Mouse (Mus musculus): ENCODE results near the gene Zfp740. TPM values are rescaled to one million over a fixed set of nuclear protein-coding genes. Genes with fewer than 3 reads are reported as not detected.

The Zfp740 gene
- polyA plus RNA-seq, 1 experiment, result 45.8 TPM

DNA sequence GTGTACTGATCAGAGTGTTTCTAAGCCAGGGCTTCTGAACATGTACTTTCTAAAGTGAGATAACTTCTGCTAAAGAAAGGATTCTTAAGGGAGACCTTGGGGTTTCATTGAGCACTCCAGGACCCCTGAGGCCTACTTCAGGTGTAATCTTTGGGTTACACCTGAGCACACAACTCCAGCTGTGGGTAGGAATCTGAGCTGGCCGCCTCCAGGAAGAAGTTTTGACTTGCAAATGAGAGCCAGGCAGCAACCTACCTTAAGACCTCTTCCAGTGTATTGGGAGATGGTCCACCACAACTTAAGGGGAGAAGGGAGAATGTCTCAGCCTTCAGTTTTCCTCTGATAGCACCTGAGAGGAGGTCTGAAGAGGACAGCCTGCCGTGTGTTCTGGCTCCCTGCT, 11.1 kb downstream of the Zfp740 start:
- Histone ChIP-seq H3K79me2 (ENCODE audit: control insufficient read depth, insufficient read depth) (peaks cover 5% of the 10 kb centered on the region), H3K79me3 (ENCODE audit: low read depth) (no peaks in the 10 kb centered on the region), H3K36me3 (ENCODE audit: control insufficient read depth, insufficient read depth) (peaks cover 86% of the 10 kb centered on the region), H3K27me3 (ENCODE audit: control insufficient read depth, insufficient read depth, insufficient read length) (no peaks in the 10 kb centered on the region), H3K4me3 (ENCODE audit: insufficient read depth, poor library complexity, severe bottlenecking) (no peak overlapping the region), H3ac (ENCODE audit: control insufficient read depth, insufficient read length, low read depth) (no peak overlapping the region)
- TF ChIP-seq MYOG (IDR thresholded peaks at IDR 0.05; ENCODE audit: control insufficient read depth, extremely low read depth, insufficient read length) (no peak), FOSL1 (IDR thresholded peaks at IDR 0.05; ENCODE audit: insufficient read depth, low read length, poor library complexity, severe bottlenecking) (no peak), CTCF (IDR thresholded peaks at IDR 0.05; ENCODE audit: control insufficient read depth, insufficient read depth, insufficient read length) (no peak), USF1 (IDR thresholded peaks at IDR 0.05; ENCODE audit: low read depth) (no peak), MAX (IDR thresholded peaks at IDR 0.05) (no peak), MYOD1 (IDR thresholded peaks at IDR 0.05; ENCODE audit: control insufficient read depth, insufficient read length, low read depth) (no peak), CEBPB (IDR thresholded peaks at IDR 0.05; ENCODE audit: low read depth) (no peak)

DNA sequence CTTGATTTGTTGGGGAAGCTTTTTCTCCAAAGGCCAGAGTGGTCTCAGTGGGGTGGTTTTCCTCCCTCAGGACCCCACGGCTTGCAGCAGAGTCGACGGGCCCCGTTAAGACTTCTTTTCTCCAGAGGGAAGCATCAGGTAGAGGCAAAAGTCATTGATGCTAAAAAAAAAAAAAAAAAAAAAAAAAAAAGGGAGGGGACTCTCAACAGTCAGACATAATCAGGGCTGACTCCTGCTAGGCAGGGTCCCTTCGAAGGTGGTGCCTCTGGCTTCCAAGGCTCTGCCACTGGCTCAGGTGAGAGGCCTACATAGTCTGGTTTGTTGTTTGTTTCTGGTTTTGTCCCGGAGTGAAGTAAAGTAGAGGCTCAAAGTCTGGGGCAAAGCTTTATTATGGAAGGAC, 12.6 kb downstream of the Zfp740 start:
- Histone ChIP-seq H3K79me2 (ENCODE audit: control insufficient read depth, insufficient read depth) (peaks cover 1% of the 10 kb centered on the region), H3K79me3 (ENCODE audit: low read depth) (no peaks in the 10 kb centered on the region), H3K4me3 (ENCODE audit: insufficient read depth, poor library complexity, severe bottlenecking) (no peak overlapping the region), H3K27me3 (ENCODE audit: control insufficient read depth, insufficient read depth, insufficient read length) (no peaks in the 10 kb centered on the region), H3K36me3 (ENCODE audit: control insufficient read depth, insufficient read depth) (peaks cover 86% of the 10 kb centered on the region), H3ac (ENCODE audit: control insufficient read depth, insufficient read length, low read depth) (no peak overlapping the region)
- no peak for TF ChIP-seq MAX (IDR thresholded peaks at IDR 0.05)
- TF ChIP-seq USF1 (IDR thresholded peaks at IDR 0.05; ENCODE audit: low read depth), result no peak
- no peak for TF ChIP-seq CEBPB (IDR thresholded peaks at IDR 0.05; ENCODE audit: low read depth)
- no peak for TF ChIP-seq FOSL1 (IDR thresholded peaks at IDR 0.05; ENCODE audit: insufficient read depth, low read length, poor library complexity, severe bottlenecking)
- no peak for TF ChIP-seq MYOD1 (IDR thresholded peaks at IDR 0.05; ENCODE audit: control insufficient read depth, insufficient read length, low read depth)
- TF ChIP-seq CTCF (IDR thresholded peaks at IDR 0.05; ENCODE audit: control insufficient read depth, insufficient read depth, insufficient read length), result no peak
- TF ChIP-seq MYOG (IDR thresholded peaks at IDR 0.05; ENCODE audit: control insufficient read depth, extremely low read depth, insufficient read length), result no peak

DNA sequence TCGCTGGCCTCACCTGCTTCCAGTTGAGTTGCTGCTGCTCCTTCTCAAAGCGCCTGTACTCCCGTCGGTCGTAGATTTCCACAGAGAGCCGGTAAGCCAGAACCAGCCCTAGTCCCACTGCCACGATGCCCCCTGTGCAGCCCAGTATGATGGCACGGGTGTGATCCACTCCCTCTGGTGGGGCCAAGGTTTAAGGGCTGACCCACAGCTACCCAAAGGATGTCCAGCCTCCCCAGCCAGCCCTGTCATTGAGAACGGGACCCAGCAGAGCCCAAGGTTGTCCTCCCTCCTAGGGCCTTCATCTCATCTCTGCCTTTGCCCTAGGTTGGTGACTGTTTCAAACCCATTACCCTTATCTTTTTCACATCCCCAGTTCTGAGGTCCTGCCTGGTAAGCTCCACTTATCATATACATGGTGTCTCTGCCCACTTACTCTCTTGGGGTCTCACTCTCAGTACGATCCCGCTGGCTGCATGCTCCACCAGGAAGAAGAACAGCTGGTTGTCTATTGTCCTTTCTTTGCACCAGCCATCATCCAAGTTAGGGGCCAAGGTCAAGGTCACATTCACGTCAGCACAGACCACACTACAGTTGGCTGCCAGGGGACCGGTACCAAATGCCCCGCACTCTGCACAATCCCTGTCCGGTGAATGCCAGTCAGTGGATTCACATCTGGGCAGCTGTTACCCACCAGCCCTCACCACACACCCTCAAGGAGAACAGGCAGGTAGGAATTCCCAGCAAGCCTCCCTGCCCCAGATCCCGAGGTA, 13.6 kb downstream of the Zfp740 start:
- no peaks in the 10 kb centered on the region for H3K27me3 ChIP-seq (ENCODE audit: control insufficient read depth, insufficient read depth, insufficient read length)
- H3ac ChIP-seq (ENCODE audit: control insufficient read depth, insufficient read length, low read depth), result no peak overlapping the region
- H3K36me3 ChIP-seq (ENCODE audit: control insufficient read depth, insufficient read depth), result peaks cover 89% of the 10 kb centered on the region
- no peaks in the 10 kb centered on the region for H3K79me3 ChIP-seq (ENCODE audit: low read depth)
- H3K79me2 ChIP-seq (ENCODE audit: control insufficient read depth, insufficient read depth), result no peaks in the 10 kb centered on the region
- no peak overlapping the region for H3K4me3 ChIP-seq (ENCODE audit: insufficient read depth, poor library complexity, severe bottlenecking)
- no peak for TF ChIP-seq FOSL1 (IDR thresholded peaks at IDR 0.05; ENCODE audit: insufficient read depth, low read length, poor library complexity, severe bottlenecking)
- no peak for TF ChIP-seq MYOD1 (IDR thresholded peaks at IDR 0.05; ENCODE audit: control insufficient read depth, insufficient read length, low read depth)
- no peak for TF ChIP-seq USF1 (IDR thresholded peaks at IDR 0.05; ENCODE audit: low read depth)
- no peak for TF ChIP-seq MYOG (IDR thresholded peaks at IDR 0.05; ENCODE audit: control insufficient read depth, extremely low read depth, insufficient read length)
- no peak for TF ChIP-seq CEBPB (IDR thresholded peaks at IDR 0.05; ENCODE audit: low read depth)
- TF ChIP-seq CTCF (IDR thresholded peaks at IDR 0.05; ENCODE audit: control insufficient read depth, insufficient read depth, insufficient read length), result no peak
- TF ChIP-seq MAX (IDR thresholded peaks at IDR 0.05), result no peak

DNA sequence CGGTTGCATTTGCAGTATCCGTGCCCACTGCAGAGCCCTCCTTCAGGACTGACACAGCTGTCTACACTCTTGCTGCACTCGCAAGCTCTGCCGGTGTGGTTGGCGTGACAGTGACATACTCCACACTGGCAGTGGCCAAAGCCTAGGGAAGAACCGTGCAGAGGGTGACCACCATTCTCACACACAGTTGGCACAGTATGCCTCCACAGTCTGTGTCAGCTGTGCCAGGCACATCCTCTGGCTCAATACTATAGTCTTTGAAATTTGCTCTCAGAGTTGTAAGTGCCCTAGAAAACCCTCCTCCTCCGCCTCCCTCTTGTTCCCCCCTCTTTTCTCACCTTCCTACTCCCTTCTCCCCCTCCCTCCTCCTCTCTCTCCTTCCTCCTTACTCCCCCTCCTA, 14.3 kb downstream of the Zfp740 start:
- TF ChIP-seq MYOG (IDR thresholded peaks at IDR 0.05; ENCODE audit: control insufficient read depth, extremely low read depth, insufficient read length), result no peak
- no peak for TF ChIP-seq CTCF (IDR thresholded peaks at IDR 0.05; ENCODE audit: control insufficient read depth, insufficient read depth, insufficient read length)
- TF ChIP-seq CEBPB (IDR thresholded peaks at IDR 0.05; ENCODE audit: low read depth), result no peak
- peaks cover 87% of the 10 kb centered on the region for H3K36me3 ChIP-seq (ENCODE audit: control insufficient read depth, insufficient read depth)

DNA sequence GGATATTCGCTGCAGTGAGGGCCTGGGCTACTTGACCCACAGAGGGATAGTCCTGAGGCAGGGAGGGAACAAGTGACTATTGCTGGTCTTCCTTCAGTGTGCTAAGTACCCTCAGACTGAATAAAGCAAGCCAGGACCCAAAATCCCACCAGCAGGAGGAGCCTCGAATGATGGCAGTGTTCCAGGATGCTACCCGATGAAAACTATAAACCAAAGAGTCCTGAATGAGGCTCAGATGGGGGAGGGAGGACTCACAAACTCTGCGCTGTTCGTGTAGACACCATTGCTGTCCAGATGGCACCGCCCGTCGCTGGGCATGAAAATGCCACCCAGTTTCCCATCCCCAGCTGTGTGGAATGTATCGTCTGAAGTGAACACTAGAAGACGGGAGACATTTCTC, 19.3 kb downstream of the Zfp740 start:
- TF ChIP-seq MYOD1 (IDR thresholded peaks at IDR 0.05; ENCODE audit: control insufficient read depth, insufficient read length, low read depth) (no peak), CEBPB (IDR thresholded peaks at IDR 0.05; ENCODE audit: low read depth) (no peak), CTCF (IDR thresholded peaks at IDR 0.05; ENCODE audit: control insufficient read depth, insufficient read depth, insufficient read length) (no peak), MYOG (IDR thresholded peaks at IDR 0.05; ENCODE audit: control insufficient read depth, extremely low read depth, insufficient read length) (no peak), MAX (IDR thresholded peaks at IDR 0.05) (no peak), FOSL1 (IDR thresholded peaks at IDR 0.05; ENCODE audit: insufficient read depth, low read length, poor library complexity, severe bottlenecking) (no peak), USF1 (IDR thresholded peaks at IDR 0.05; ENCODE audit: low read depth) (no peak)
- Histone ChIP-seq H3ac (ENCODE audit: control insufficient read depth, insufficient read length, low read depth) (no peak overlapping the region), H3K4me3 (ENCODE audit: insufficient read depth, poor library complexity, severe bottlenecking) (no peak overlapping the region), H3K36me3 (ENCODE audit: control insufficient read depth, insufficient read depth) (peaks cover 67% of the 10 kb centered on the region), H3K79me3 (ENCODE audit: low read depth) (peaks cover 5% of the 10 kb centered on the region), H3K27me3 (ENCODE audit: control insufficient read depth, insufficient read depth, insufficient read length) (no peaks in the 10 kb centered on the region), H3K79me2 (ENCODE audit: control insufficient read depth, insufficient read depth) (peaks cover 13% of the 10 kb centered on the region)

More for the DNA sequence above, 14.3 kb downstream of the Zfp740 start:
- Histone ChIP-seq H3K27me3 (ENCODE audit: control insufficient read depth, insufficient read depth, insufficient read length) (no peaks in the 10 kb centered on the region), H3K4me3 (ENCODE audit: insufficient read depth, poor library complexity, severe bottlenecking) (no peak overlapping the region), H3ac (ENCODE audit: control insufficient read depth, insufficient read length, low read depth) (no peak overlapping the region), H3K79me2 (ENCODE audit: control insufficient read depth, insufficient read depth) (no peaks in the 10 kb centered on the region), H3K79me3 (ENCODE audit: low read depth) (no peaks in the 10 kb centered on the region)

Measured in C2C12 (cell line).